Mouse (Mus musculus) lung, adult 2 months (tissue): ENCODE data around the gene Ak6. TPM values are rescaled to one million over a fixed set of nuclear protein-coding genes. Genes with fewer than 3 reads are reported as not detected.

Experiments used
- DNase-seq: peaks from one replicate; pipeline ENCODE4 v3.0.0; 2022
- H3K4me1 ChIP-seq: fragments of 200-500 bp; 2 replicates; pipeline ENCODE4 v1.6.1; 2011; ENCODE audit warnings: low read length; ENCODE audit not compliant: control insufficient read depth, insufficient read depth
- H3K4me3 ChIP-seq: fragments of 200-500 bp; replicated peaks from 2 replicates; pipeline ENCODE3; 2011; ENCODE audit warnings: low read depth, mild to moderate bottlenecking, control low read depth, low read length; ENCODE audit errors: extremely low read depth
- CTCF ChIP-seq: fragments of 200-500 bp; IDR thresholded peaks from 2 replicates; pipeline ENCODE4 v1.5.1; 2011; ENCODE audit warnings: mild to moderate bottlenecking, low read length, control low read depth; ENCODE audit not compliant: insufficient read depth
- POLR2A ChIP-seq: fragments of 200-500 bp; IDR thresholded peaks from 2 replicates; pipeline ENCODE4 v1.6.1; 2011; ENCODE audit warnings: low read depth, mild to moderate bottlenecking, control low read depth, low read length, borderline replicate concordance; ENCODE audit errors: extremely low read depth
- WGBS: fragments of 180-500 bp; shearing (Covaris S2); methylation state at CpG from one replicate; pipeline ENCODE4 v1.1.7; 2018; 5-methylcytosine and 5-hydroxymethylcytosine counted together
- polyA plus RNA-seq: library from polyadenylated mRNA; depleted of rRNA; stranded (reverse); fragments of >200 nt; gene quantifications from 2 replicates; pipeline ENCODE4 v1.2.3, GENCODE M21; 2012

Gene Ak6
- polyA plus RNA-seq, 1 experiment: 28.0 TPM

GRCm38 (mm10) chr13:100659864-100660456 lies 9.2 kb downstream of the Ak6 start:
- WGBS: 33% methylated on average over 4 of the region's 4 CpGs
- DNase-seq: peak; percentile 31
- no peak for TF ChIP-seq POLR2A
- peak; percentile 76 for TF ChIP-seq CTCF
- no peaks in the 10 kb centered on the region for H3K4me1 ChIP-seq
- no peak overlapping the region for H3K4me3 ChIP-seq

GRCm38 (mm10) chr13:100669291-100670022 lies 18.7 kb downstream of the Ak6 start, which contains the start of gene Ccdc125:
Gene Ccdc125, plus strand, starts transcription at chr13:100669717.
- DNase-seq: peak; percentile 57
- H3K4me1 ChIP-seq: peaks cover 4% of the 10 kb centered on the region; the same call in 1 of the 2 replicates
- 1% methylated on average over 44 of the region's 44 CpGs for WGBS
- TF ChIP-seq POLR2A: no peak; the same call in 1 of the 2 replicates
- TF ChIP-seq CTCF: no peak
- H3K4me3 ChIP-seq: peak within 1 kb of the TSS; percentile 98

GRCm38 (mm10) chr13:100670181-100670741 lies 19.5 kb downstream of the Ak6 start:
- Histone ChIP-seq H3K4me1 (peaks cover 4% of the 10 kb centered on the region; the same call in 1 of the 2 replicates), H3K4me3 (peak overlapping the region; percentile 98)
- no peak for DNase-seq
- WGBS: 15% methylated on average over 9 of the region's 9 CpGs
- no peak for TF ChIP-seq CTCF

- peak; percentile 11 for DNase-seq
- no peak for TF ChIP-seq POLR2A
- TF ChIP-seq CTCF: no peak
- WGBS: 63% methylated on average over 15 of the region's 15 CpGs
Measured at GRCm38 (mm10) chr13:100675936-100676635, 25.3 kb downstream of the Ak6 start.

GRCm38 (mm10) chr13:100681615-100682014 lies 30.8 kb downstream of the Ak6 start:
- 88% methylated on average over 8 of the region's 8 CpGs for WGBS

More at GRCm38 (mm10) chr13:100675936-100676635, 25.3 kb downstream of the Ak6 start:
- H3K4me1 ChIP-seq: no peaks in the 10 kb centered on the region
- H3K4me3 ChIP-seq: no peak overlapping the region

GRCm38 (mm10) chr13:100682837-100683236 lies 32.1 kb downstream of the Ak6 start:
- no peak for DNase-seq
- TF ChIP-seq CTCF (no peak), POLR2A (no peak)

More at GRCm38 (mm10) chr13:100681615-100682014, 30.8 kb downstream of the Ak6 start:
- H3K4me3 ChIP-seq: no peak overlapping the region
- no peaks in the 10 kb centered on the region for H3K4me1 ChIP-seq
- TF ChIP-seq CTCF (no peak), POLR2A (no peak)
- no peak for DNase-seq

GRCm38 (mm10) chr13:100684355-100684754 lies 33.6 kb downstream of the Ak6 start:
- no peak for DNase-seq
- H3K4me3 ChIP-seq: no peak overlapping the region
- 72% methylated on average over 2 of the region's 2 CpGs for WGBS
- no peaks in the 10 kb centered on the region for H3K4me1 ChIP-seq
- TF ChIP-seq POLR2A (no peak), CTCF (peak; percentile 46)

More at GRCm38 (mm10) chr13:100682837-100683236, 32.1 kb downstream of the Ak6 start:
- 60% methylated on average over 2 of the region's 2 CpGs for WGBS
- no peak overlapping the region for H3K4me3 ChIP-seq
- no peaks in the 10 kb centered on the region for H3K4me1 ChIP-seq

- TF ChIP-seq CTCF (no peak), POLR2A (no peak)
- WGBS: 72% methylated on average over 7 of the region's 7 CpGs
Measured at GRCm38 (mm10) chr13:100687513-100687912, 36.7 kb downstream of the Ak6 start.

GRCm38 (mm10) chr13:100697541-100697940 lies 46.8 kb downstream of the Ak6 start:
- 72% methylated on average over 3 of the region's 3 CpGs for WGBS
- Histone ChIP-seq H3K4me3 (no peak overlapping the region), H3K4me1 (no peaks in the 10 kb centered on the region)
- TF ChIP-seq CTCF: no peak
- no peak for TF ChIP-seq POLR2A
- no peak for DNase-seq

More at GRCm38 (mm10) chr13:100687513-100687912, 36.7 kb downstream of the Ak6 start:
- DNase-seq: no peak
- H3K4me3 ChIP-seq: no peak overlapping the region
- H3K4me1 ChIP-seq: no peaks in the 10 kb centered on the region
